Mouse (Mus musculus) midbrain, embryonic 13.5 days (tissue): Measurements from ENCODE around the gene Pdcd1lg2. TPM values are rescaled to one million over a fixed set of nuclear protein-coding genes. Genes with fewer than 3 reads are reported as not detected.

Experiments used
- ATAC-seq: fragments of 200-750 bp; cut with Nextera tagmentation; 2 replicates; pipeline ENCODE4 v1.8.0; 2017; ENCODE audit warnings: mild to moderate bottlenecking, moderate TSS enrichment, moderate library complexity
- H3K27ac ChIP-seq: fragments of 300-500 bp; sonication (generic); 2 replicates; pipeline ENCODE4 v1.5.1; 2015; ENCODE audit warnings: inconsistent platforms, mild to moderate bottlenecking, moderate library complexity
- H3K27me3 ChIP-seq: fragments of 300-500 bp; sonication (generic); 2 replicates; pipeline ENCODE4 v1.6.1; 2015; ENCODE audit warnings: mild to moderate bottlenecking, inconsistent platforms
- H3K36me3 ChIP-seq: fragments of 300-500 bp; sonication (generic); 2 replicates; pipeline ENCODE4 v1.6.1; 2015; ENCODE audit warnings: mild to moderate bottlenecking, inconsistent platforms
- H3K4me1 ChIP-seq: fragments of 300-500 bp; sonication (generic); replicated peaks from 2 replicates; pipeline ENCODE4 v1.6.1; 2015; ENCODE audit warnings: inconsistent platforms
- H3K4me2 ChIP-seq: fragments of 300-500 bp; sonication (generic); replicated peaks from 2 replicates; pipeline ENCODE4 v1.6.1; 2015; ENCODE audit warnings: moderate library complexity, mild to moderate bottlenecking, inconsistent platforms
- H3K4me3 ChIP-seq: fragments of 300-500 bp; sonication (generic); replicated peaks from 2 replicates; pipeline ENCODE4 v1.5.1; 2015; ENCODE audit warnings: mild to moderate bottlenecking, inconsistent platforms
- H3K9ac ChIP-seq: fragments of 300-500 bp; sonication (generic); replicated peaks from 2 replicates; pipeline ENCODE4 v1.6.1; 2015; ENCODE audit warnings: mild to moderate bottlenecking, inconsistent platforms
- H3K9me3 ChIP-seq: fragments of 300-500 bp; sonication (generic); 2 replicates; pipeline ENCODE4 v1.6.1; 2016; ENCODE audit warnings: mild to moderate bottlenecking, inconsistent platforms
- WGBS: fragments of 180-500 bp; shearing (Covaris S2); methylation state at CpG from one replicate; pipeline ENCODE4 v1.1.7; 2015; 5-methylcytosine and 5-hydroxymethylcytosine counted together
- polyA plus RNA-seq: library from polyadenylated mRNA; unstranded; fragments of >200 nt; fragmentation: Nextera tagmentation; extraction: Ambion mirVana; gene quantifications from 2 replicates; pipeline ENCODE4 v1.2.1, GENCODE M21; 2015

Pdcd1lg2 gene
- polyA plus RNA-seq, 1 experiment from 2014 or later = 0.09 TPM

- Histone ChIP-seq H3K27me3 (no peaks in the 10 kb centered on the region), H3K9ac (no peak overlapping the region), H3K27ac (no peak overlapping the region), H3K36me3 (no peaks in the 10 kb centered on the region), H3K4me1 (no peaks in the 10 kb centered on the region), H3K4me3 (no peak overlapping the region), H3K4me2 (no peak overlapping the region), H3K9me3 (no peaks in the 10 kb centered on the region)
- ATAC-seq = no peak
- WGBS = 88% methylated on average over 1 of the region's 1 CpGs
Observed at GRCm38 (mm10) chr19:29457982-29458381, 47.3 kb downstream of the Pdcd1lg2 start.

GRCm38 (mm10) chr19:29462462-29462861, 51.7 kb downstream of the Pdcd1lg2 start:
- Histone ChIP-seq H3K4me2 (no peak overlapping the region), H3K4me1 (no peaks in the 10 kb centered on the region), H3K36me3 (no peaks in the 10 kb centered on the region), H3K27ac (no peak overlapping the region), H3K27me3 (no peaks in the 10 kb centered on the region), H3K9me3 (no peaks in the 10 kb centered on the region), H3K4me3 (no peak overlapping the region), H3K9ac (no peak overlapping the region)
- no peak for ATAC-seq
- WGBS = 86% methylated on average over 4 of the region's 4 CpGs

DNA sequence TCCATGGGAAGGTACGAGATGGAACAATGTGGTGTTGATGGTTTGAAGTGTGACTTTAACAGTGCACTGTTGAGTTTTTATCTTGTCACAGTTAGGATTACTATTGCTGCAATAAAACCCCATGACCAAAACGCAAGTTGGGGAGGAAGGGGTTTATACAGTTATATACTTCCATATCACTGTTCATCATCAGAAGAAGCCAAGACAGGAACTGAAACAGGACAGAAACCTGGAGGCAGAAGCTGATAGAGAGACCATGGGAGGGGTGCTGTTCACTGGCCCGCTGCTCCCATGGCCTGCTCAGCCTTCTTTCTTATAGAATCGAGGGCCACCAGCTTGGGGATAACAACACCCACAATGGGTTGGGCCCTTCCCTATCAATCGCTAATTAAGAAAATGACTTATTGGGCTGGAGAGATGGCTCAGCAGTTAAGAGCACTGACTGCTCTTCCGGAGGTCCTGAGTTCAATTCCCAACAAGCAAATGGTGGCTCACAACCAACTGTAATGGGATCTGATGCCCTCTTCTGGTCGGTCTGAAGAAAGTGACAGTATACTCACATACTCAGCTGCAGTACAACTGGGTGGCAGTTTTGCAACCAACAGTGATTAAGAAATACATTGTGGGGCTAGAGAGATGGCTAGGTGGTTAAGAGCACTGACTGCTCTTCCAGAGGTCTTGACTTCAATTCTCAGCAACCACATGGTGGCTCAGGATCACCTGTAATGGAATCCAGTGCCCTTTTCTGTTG, 53.1 kb downstream of the Pdcd1lg2 start:
- H3K4me1 ChIP-seq = no peaks in the 10 kb centered on the region
- ATAC-seq = no peak
- H3K27ac ChIP-seq = no peak overlapping the region
- no peak overlapping the region for H3K4me3 ChIP-seq
- H3K36me3 ChIP-seq = no peaks in the 10 kb centered on the region
- H3K9ac ChIP-seq = no peak overlapping the region
- WGBS = 92% methylated on average over 7 of the region's 7 CpGs
- no peak overlapping the region for H3K4me2 ChIP-seq
- H3K9me3 ChIP-seq = no peaks in the 10 kb centered on the region
- no peaks in the 10 kb centered on the region for H3K27me3 ChIP-seq

- no peak for ATAC-seq
- Histone ChIP-seq H3K27me3 (no peaks in the 10 kb centered on the region), H3K27ac (no peak overlapping the region), H3K36me3 (no peaks in the 10 kb centered on the region), H3K4me1 (peaks cover 5% of the 10 kb centered on the region), H3K9me3 (no peaks in the 10 kb centered on the region), H3K9ac (no peak overlapping the region), H3K4me3 (no peak overlapping the region), H3K4me2 (no peak overlapping the region)
- WGBS = 90% methylated on average over 9 of the region's 9 CpGs
Observed at GRCm38 (mm10) chr19:29466819-29467218, 56.1 kb downstream of the Pdcd1lg2 start.

DNA sequence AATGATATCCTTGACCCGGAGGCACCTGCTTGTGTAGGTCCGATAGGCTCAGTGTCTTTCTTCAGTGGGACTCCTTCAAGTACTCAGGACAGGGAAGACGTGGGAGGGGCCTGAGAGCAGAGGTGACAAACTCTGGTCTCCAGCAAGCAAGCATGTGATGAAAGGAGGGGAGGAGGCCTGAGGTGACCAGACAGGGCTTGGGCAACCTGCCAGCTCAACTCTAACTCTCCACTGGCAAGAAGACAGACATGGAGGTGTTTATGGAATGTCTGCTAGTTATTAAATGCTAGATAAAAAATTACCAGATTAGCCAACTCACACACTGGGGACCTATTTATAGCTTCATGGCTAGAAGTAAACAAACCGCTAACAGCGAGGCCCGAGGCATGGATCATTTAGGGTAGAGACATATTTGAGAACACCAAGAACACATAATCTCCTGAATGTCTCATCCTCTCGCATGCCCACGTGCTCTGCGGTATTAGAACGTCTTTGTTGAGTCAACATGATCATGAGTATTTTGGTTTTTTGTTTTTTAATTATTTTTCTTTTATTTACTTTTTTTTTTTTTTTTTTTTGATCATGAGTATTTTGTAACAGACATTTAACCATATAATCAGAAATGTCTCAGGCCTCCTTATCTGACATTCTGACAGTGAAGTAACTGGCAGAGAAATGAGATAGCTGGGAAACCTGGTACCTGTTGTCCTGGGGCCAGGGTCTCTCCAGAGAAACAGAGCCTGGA, 58.4 kb downstream of the Pdcd1lg2 start:
- no peak for ATAC-seq
- WGBS = 94% methylated on average over 10 of the region's 10 CpGs
- Histone ChIP-seq H3K27ac (no peak overlapping the region), H3K27me3 (no peaks in the 10 kb centered on the region), H3K4me2 (no peak overlapping the region), H3K36me3 (no peaks in the 10 kb centered on the region), H3K4me1 (peaks cover 5% of the 10 kb centered on the region), H3K9me3 (no peaks in the 10 kb centered on the region), H3K4me3 (no peak overlapping the region), H3K9ac (no peak overlapping the region)

DNA sequence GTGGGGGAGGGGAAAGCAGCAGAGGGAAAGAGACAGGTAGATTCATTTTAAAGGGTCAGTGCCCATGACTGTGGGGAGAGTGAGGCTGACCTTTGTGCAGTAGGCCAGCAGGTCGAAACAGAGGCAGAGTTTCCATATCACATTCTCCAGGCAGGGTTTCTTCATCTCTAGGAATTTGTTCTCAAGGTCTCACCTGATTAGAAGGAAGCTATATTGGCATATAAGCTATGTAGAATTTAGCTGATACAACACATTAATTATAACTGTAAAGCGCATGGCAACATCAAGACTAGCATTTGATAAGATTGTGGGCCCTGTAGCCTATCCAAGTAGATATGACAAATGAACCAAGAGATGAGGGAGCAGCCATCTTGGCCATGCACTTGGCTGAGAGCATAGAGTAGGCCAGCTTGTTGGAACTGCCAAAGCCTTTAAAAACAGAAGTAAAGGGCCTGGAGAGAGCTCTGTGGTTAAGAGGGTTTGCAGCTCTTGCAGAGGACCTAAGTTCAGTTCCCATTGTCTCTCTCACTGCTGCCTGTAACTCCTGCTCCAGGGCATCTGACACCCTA, 59.1 kb downstream of the Pdcd1lg2 start:
- Histone ChIP-seq H3K4me2 (no peak overlapping the region), H3K27me3 (no peaks in the 10 kb centered on the region), H3K36me3 (no peaks in the 10 kb centered on the region), H3K4me3 (no peak overlapping the region), H3K9me3 (no peaks in the 10 kb centered on the region), H3K9ac (no peak overlapping the region), H3K4me1 (peaks cover 5% of the 10 kb centered on the region), H3K27ac (no peak overlapping the region)
- WGBS = 88% methylated on average over 2 of the region's 2 CpGs
- ATAC-seq = no peak

DNA sequence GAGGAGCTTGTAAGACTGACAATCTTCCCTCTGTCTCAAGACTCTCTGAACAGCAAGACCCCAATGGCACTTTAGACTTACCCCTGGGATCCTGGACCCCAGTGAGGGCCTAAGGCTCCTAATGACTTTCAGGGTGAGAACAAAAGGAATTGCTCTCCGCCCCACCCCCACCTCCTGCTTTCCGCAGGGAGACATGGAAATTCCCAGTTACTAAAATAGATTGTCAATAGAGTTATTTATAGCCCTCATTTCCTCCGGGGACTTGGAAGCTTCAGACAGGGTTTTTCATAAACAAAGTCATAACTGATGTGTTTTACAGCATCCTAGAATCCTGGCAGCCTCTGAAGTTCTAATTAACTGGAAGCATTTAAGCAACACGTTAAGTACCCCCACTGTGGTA, 59.9 kb downstream of the Pdcd1lg2 start:
- WGBS = 42% methylated on average over 4 of the region's 4 CpGs
- Histone ChIP-seq H3K9ac (no peak overlapping the region), H3K36me3 (no peaks in the 10 kb centered on the region), H3K9me3 (no peaks in the 10 kb centered on the region), H3K4me1 (peaks cover 5% of the 10 kb centered on the region), H3K27me3 (no peaks in the 10 kb centered on the region), H3K4me2 (no peak overlapping the region), H3K4me3 (no peak overlapping the region), H3K27ac (no peak overlapping the region)
- ATAC-seq = no peak

- no peak overlapping the region for H3K9ac ChIP-seq
- 91% methylated on average over 8 of the region's 8 CpGs for WGBS
- no peaks in the 10 kb centered on the region for H3K9me3 ChIP-seq
- no peaks in the 10 kb centered on the region for H3K27me3 ChIP-seq
- H3K27ac ChIP-seq = no peak overlapping the region
- ATAC-seq = no peak
- no peak overlapping the region for H3K4me2 ChIP-seq
- H3K4me3 ChIP-seq = no peak overlapping the region
- no peaks in the 10 kb centered on the region for H3K36me3 ChIP-seq
- H3K4me1 ChIP-seq = peaks cover 5% of the 10 kb centered on the region
Observed at GRCm38 (mm10) chr19:29472424-29472823, 61.7 kb downstream of the Pdcd1lg2 start.

DNA sequence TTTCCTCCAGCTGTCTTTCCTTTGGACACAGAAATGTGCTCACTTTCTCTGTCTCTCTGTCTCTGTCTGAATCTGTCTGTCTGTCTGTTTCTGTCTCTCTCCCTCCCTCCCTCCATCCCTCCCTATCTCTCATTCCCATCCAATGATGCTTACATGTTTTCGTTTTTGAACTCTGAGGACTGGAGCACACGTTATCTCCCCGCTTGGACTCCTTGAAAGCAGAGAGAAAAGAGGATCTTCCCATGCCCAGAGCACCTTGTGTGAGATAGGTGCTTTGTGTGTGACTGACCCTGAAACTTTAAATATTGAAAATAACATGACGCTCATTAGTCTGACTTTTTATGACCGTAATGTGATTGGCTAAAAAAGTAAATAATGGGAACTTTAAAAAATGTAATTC, 62.2 kb downstream of the Pdcd1lg2 start:
- no peaks in the 10 kb centered on the region for H3K36me3 ChIP-seq
- no peaks in the 10 kb centered on the region for H3K9me3 ChIP-seq
- WGBS = 93% methylated on average over 5 of the region's 5 CpGs
- no peak overlapping the region for H3K27ac ChIP-seq
- no peak overlapping the region for H3K4me2 ChIP-seq
- no peak overlapping the region for H3K4me3 ChIP-seq
- ATAC-seq = no peak
- no peak overlapping the region for H3K9ac ChIP-seq
- H3K4me1 ChIP-seq = peaks cover 5% of the 10 kb centered on the region
- no peaks in the 10 kb centered on the region for H3K27me3 ChIP-seq

- no peak overlapping the region for H3K4me3 ChIP-seq
- H3K36me3 ChIP-seq = no peaks in the 10 kb centered on the region
- no peak overlapping the region for H3K9ac ChIP-seq
- ATAC-seq = no peak
- H3K27ac ChIP-seq = no peak overlapping the region
- H3K9me3 ChIP-seq = no peaks in the 10 kb centered on the region
- whole genome bisulfite sequencing = 72% methylated on average over 2 of the region's 2 CpGs
- peaks cover 5% of the 10 kb centered on the region for H3K4me1 ChIP-seq
- no peak overlapping the region for H3K4me2 ChIP-seq
- H3K27me3 ChIP-seq = no peaks in the 10 kb centered on the region
Observed at GRCm38 (mm10) chr19:29474803-29475202, 64.1 kb downstream of the Pdcd1lg2 start.

- no peaks in the 10 kb centered on the region for H3K36me3 ChIP-seq
- ATAC-seq = no peak
- no peaks in the 10 kb centered on the region for H3K9me3 ChIP-seq
- H3K27me3 ChIP-seq = no peaks in the 10 kb centered on the region
- H3K4me1 ChIP-seq = peaks cover 5% of the 10 kb centered on the region
- WGBS = 91% methylated on average over 4 of the region's 4 CpGs
- no peak overlapping the region for H3K27ac ChIP-seq
- no peak overlapping the region for H3K4me2 ChIP-seq
- no peak overlapping the region for H3K9ac ChIP-seq
- H3K4me3 ChIP-seq = no peak overlapping the region
Observed at GRCm38 (mm10) chr19:29475210-29475620, 64.5 kb downstream of the Pdcd1lg2 start.

GRCm38 (mm10) chr19:29478598-29478997, 67.9 kb downstream of the Pdcd1lg2 start:
- no peak overlapping the region for H3K4me3 ChIP-seq
- no peaks in the 10 kb centered on the region for H3K36me3 ChIP-seq
- 56% methylated on average over 4 of the region's 4 CpGs for WGBS
- no peak overlapping the region for H3K27ac ChIP-seq
- H3K9me3 ChIP-seq = no peaks in the 10 kb centered on the region
- H3K9ac ChIP-seq = no peak overlapping the region
- peaks cover 10% of the 10 kb centered on the region for H3K4me1 ChIP-seq
- ATAC-seq = no peak
- no peaks in the 10 kb centered on the region for H3K27me3 ChIP-seq
- H3K4me2 ChIP-seq = no peak overlapping the region
